ENCODE assay signal across 17 mouse cellular contexts in genomic region chr6:134703053-134703690, GRCm38 (mm10).
DNase-seq lines count a peak whose midpoint lies in the region; ATAC-seq and TF ChIP-seq lines count a peak whose summit lies in the region.
"Had no signal": no experiment of that assay in that cellular context is flagged by ENCODE, and none has a peak within 500 bp of the region (broad histone marks: within the 10 kb centered on the region; RNA-seq: fewer than 3 reads in every experiment).

No protein-coding gene starts in this region.

- no peak for TF ChIP-seq CTCF in gastrocnemius, adult 2 months (IDR thresholded peaks at IDR 0.05)
- no peak for TF ChIP-seq CTCF in lung, adult 2 months (IDR thresholded peaks at IDR 0.05; ENCODE audit: insufficient read depth, low read length)

- no peaks in the 10 kb centered on the region for H3K4me1 ChIP-seq in neural tube, embryonic 15.5 days
- peaks cover 10% of the 10 kb centered on the region for H3K4me1 ChIP-seq in lung, adult 2 months (ENCODE audit: control insufficient read depth, insufficient read depth, low read length)
- H3K4me1 ChIP-seq: embryonic facial prominence, embryonic 12.5 days had no signal

- H3K9ac ChIP-seq in neural tube, embryonic 15.5 days (replicated peaks): no peak overlapping the region
- H3K9ac ChIP-seq: embryonic facial prominence, embryonic 12.5 days; lung, embryonic 15.5 days had no signal

- no peak overlapping the region for H3K4me3 ChIP-seq in gastrocnemius, adult 2 months
- H3K4me3 ChIP-seq in neural tube, embryonic 15.5 days (replicated peaks): no peak overlapping the region
- no peak overlapping the region for H3K4me3 ChIP-seq in lung, adult 2 months (replicated peaks; ENCODE audit: extremely low read depth, low read depth, low read length)
- H3K4me3 ChIP-seq: embryonic facial prominence, embryonic 12.5 days; forebrain, embryonic 10.5 days; lung, embryonic 15.5 days; myocyte had no signal

- peak overlapping the region; percentile 86 for H3K27ac ChIP-seq in gastrocnemius, adult 2 months
- no peak overlapping the region for H3K27ac ChIP-seq in neural tube, embryonic 15.5 days (replicated peaks)
- H3K27ac ChIP-seq: embryonic facial prominence, embryonic 12.5 days; forebrain, embryonic 10.5 days; lung, embryonic 15.5 days had no signal

- WGBS in neural tube, embryonic 15.5 days: 93% methylated on average over 4 of the region's 4 CpGs
- WGBS in lung, adult 2 months: 74% methylated on average over 4 of the region's 4 CpGs

- no peaks in the 10 kb centered on the region for H3K27me3 ChIP-seq in neural tube, embryonic 15.5 days (replicated peaks)
- H3K27me3 ChIP-seq: embryonic facial prominence, embryonic 12.5 days; lung, embryonic 15.5 days had no signal

- ATAC-seq in neural tube, embryonic 15.5 days (ENCODE audit: low FRiP score): 0 out of 2 replicates have a peak, but pooled peaks have one; percentile 17

- no peak for TF ChIP-seq POLR2A in lung, adult 2 months (IDR thresholded peaks at IDR 0.05; ENCODE audit: borderline replicate concordance, extremely low read depth, low read depth, low read length)

- intact Hi-C loops in gastrocnemius, adult 2 months (cut with DNase I): no loop called here

- DNase-seq in gastrocnemius, adult 2 months: peak; percentile 72
- no peak for DNase-seq in gastrocnemius, postnatal 10 days
- no peak for DNase-seq in neural tube, embryonic 10.5 days (ENCODE audit: extremely low spot score, low spot score)
- DNase-seq in lung, adult 2 months: peak; percentile 33
- DNase-seq in right cerebral cortex, postnatal 25 days: no peak
- DNase-seq in frontal cortex, postnatal 25 days (ENCODE audit: low spot score in 2 of 2): no peak
- DNase-seq in cerebellum, postnatal 14 days: no peak
- DNase-seq: B cell, adult 2 months; cerebellum, postnatal 25 days; spleen, adult 18-20 months had no signal

- peaks cover 4% of the 10 kb centered on the region; the same call in 1 of the 2 replicates for H3K36me3 ChIP-seq in neural tube, embryonic 15.5 days
- H3K36me3 ChIP-seq: embryonic facial prominence, embryonic 12.5 days; lung, embryonic 15.5 days had no signal

- no peaks in the 10 kb centered on the region for H3K9me3 ChIP-seq in neural tube, embryonic 15.5 days (replicated peaks)
- H3K9me3 ChIP-seq: embryonic facial prominence, embryonic 12.5 days; forebrain, embryonic 10.5 days; lung, embryonic 15.5 days had no signal

- no peak overlapping the region for H3K4me2 ChIP-seq in neural tube, embryonic 15.5 days
- H3K4me2 ChIP-seq: embryonic facial prominence, embryonic 12.5 days; heart, embryonic 11.5 days; lung, embryonic 15.5 days; midbrain, embryonic 11.5 days had no signal

Comparison
In these comparisons a context has a peak if more than half of its experiments do, and no peak if none do; other contexts are left out.
1. DNase-seq: peak in gastrocnemius, adult 2 months (single experiment) and lung, adult 2 months (single experiment); none in gastrocnemius, postnatal 10 days (single experiment), neural tube, embryonic 10.5 days (single experiment), right cerebral cortex, postnatal 25 days (single experiment), frontal cortex, postnatal 25 days (0 of 2) and cerebellum, postnatal 14 days (0 of 2).